Mouse (Mus musculus): Measurements from ENCODE around the gene Tmem132c.

DNA sequence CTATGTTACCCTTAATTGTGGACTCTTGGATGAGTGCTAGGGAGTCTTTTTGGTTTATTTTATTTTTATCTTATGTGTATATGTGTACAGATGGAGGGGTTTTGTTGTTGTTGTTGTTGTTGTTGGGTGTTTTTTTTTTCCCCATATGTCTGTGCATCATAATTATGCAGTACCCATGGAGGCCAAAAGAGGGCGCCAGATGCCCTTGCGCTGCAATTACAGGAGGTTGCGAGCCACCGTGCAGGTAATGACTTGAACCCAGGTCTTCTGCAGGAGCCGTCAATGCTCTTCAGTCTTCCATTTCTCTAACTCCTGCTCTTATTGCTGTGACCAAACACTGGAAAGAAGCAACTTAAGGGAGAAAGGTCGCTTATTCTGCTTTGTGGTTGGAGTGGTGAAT lies 23.9 kb upstream of the Tmem132c start:
- TF ChIP-seq POLR2A (IDR thresholded peaks at IDR 0.05; ENCODE audit: low read depth, low read length) (no peak), CTCF (IDR thresholded peaks at IDR 0.05; ENCODE audit: extremely low read depth, insufficient read length, insufficient replicate concordance, low read depth, low read length) (no peak)

Data from small intestine, adult 2 months (tissue).